Mouse (Mus musculus): ENCODE results near the gene Chst7. TPM values are rescaled to one million over a fixed set of nuclear protein-coding genes. Genes with fewer than 3 reads are reported as not detected.

The Chst7 gene
- polyA plus RNA-seq (2014; fragmentation: Illumina TruSeq; extraction: RNeasy Lipid Tissue Mini Kit (QIAGEN cat#74804); ENCODE audit: low read depth, low replicate concordance) = 0.57 TPM

GRCm38 (mm10) chrX:20059381-20059971 is at the start of gene Chst7:
Gene Chst7 (plus strand): TSS chrX:20059560.

Other genes starting within 250 kb of the Chst7 start
- gene Slc9a7, start 232.2 kb downstream of the Chst7 start, polyA plus RNA-seq (2014; fragmentation: Illumina TruSeq; extraction: RNeasy Lipid Tissue Mini Kit (QIAGEN cat#74804); ENCODE audit: low read depth, low replicate concordance) = 3.4 TPM

Measured in sigmoid colon, adult 10 weeks (tissue).